Mouse (Mus musculus): Measurements from ENCODE around the gene Fbl. TPM values are rescaled to one million over a fixed set of nuclear protein-coding genes. Genes with fewer than 3 reads are reported as not detected.
A peak's percentile ranks its signal among the peaks of the same experiment; 100 is the strongest.
"Not testable (repeated sequence)": the region's sequence is repeated elsewhere in the genome, so short reads cannot be mapped to it uniquely, and the experiment has no call there.

Fbl gene
- total RNA-seq (2021): 10 to 100 TPM; 69.4 to 74.5 TPM

GRCm38 (mm10) chr7:28169489-28170422, at the start of gene Fbl:
Gene Fbl, plus strand, starts transcription at chr7:28169710.
- DNase-seq (ENCODE audit: extremely low spot score in 1 of 2, low spot score in 2 of 2): peak; percentile 89 to 95
- intact Hi-C loops (cut with DNase I): no loop called here

GRCm38 (mm10) chr7:28129166-28129565, 40.3 kb upstream of the Fbl start, which contains the start of gene 9530053A07Rik:
Gene 9530053A07Rik, plus strand, starts transcription at chr7:28129466.
- intact Hi-C loops (cut with DNase I): no loop called here
- DNase-seq (ENCODE audit: extremely low spot score in 1 of 2, low spot score in 2 of 2): no peak

DNA sequence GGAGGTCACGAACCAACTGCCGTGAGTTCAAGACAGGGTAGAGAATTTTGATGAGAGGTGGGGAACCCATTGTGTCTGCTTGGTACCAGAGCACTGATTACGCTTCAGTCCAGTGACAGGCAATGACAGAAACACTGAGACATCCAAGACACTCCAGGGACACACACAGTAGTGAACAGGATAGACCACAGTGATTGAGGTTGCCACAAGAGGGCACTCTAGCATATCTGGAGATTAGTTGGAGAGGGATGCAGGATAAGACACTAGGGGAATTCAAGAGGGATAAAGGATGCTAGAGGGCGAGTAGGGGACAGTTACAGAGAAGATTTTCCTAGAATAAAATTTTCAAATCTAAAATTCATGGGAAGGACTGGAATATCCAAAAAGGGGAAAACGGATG, 31.9 kb upstream of the Fbl start:
- intact Hi-C loops (cut with DNase I): no loop called here
- peak; percentile 7 to 47 for DNase-seq (ENCODE audit: extremely low spot score in 1 of 2, low spot score in 2 of 2)

DNA sequence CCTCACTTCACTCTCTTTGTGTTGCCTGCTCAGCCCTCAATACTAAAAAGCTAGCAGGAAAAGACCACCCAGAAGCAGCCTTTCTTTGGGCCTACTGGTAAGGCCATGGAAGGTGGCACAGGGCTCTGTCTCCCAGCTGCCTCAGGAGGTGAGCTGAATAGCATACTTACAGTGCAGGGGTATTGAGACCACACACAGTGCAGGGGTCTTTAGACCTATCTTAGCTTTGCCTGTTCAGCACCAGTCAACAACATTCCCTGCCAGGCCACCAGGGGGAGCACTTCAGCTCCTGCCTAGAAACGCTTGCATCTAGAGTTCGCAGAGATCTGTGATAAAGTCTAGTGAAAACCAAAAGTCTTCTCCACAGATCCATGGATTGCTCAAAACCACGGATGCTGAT, 21.2 kb upstream of the Fbl start:
- intact Hi-C loops (cut with DNase I): loop anchor here (5.0 kb wide), 2 partner anchors 96 to 149 kb away; partner anchors contain the start of gene Psmc4
- DNase-seq (ENCODE audit: extremely low spot score in 1 of 2, low spot score in 2 of 2): peak in 1 of 2 experiments; percentile 68

- intact Hi-C loops (cut with DNase I): loop anchor here (5.0 kb wide), 2 partner anchors 98 to 147 kb away; partner anchors contain the start of gene Psmc4
- no peak for DNase-seq (ENCODE audit: extremely low spot score in 1 of 2, low spot score in 2 of 2)
Measured at GRCm38 (mm10) chr7:28149841-28150240, 19.7 kb upstream of the Fbl start.

- peak in 1 of 2 experiments; percentile 69 for DNase-seq (ENCODE audit: extremely low spot score in 1 of 2, low spot score in 2 of 2)
- intact Hi-C loops (cut with DNase I): no loop called here
Measured at GRCm38 (mm10) chr7:28151584-28152221, 17.8 kb upstream of the Fbl start.

DNA sequence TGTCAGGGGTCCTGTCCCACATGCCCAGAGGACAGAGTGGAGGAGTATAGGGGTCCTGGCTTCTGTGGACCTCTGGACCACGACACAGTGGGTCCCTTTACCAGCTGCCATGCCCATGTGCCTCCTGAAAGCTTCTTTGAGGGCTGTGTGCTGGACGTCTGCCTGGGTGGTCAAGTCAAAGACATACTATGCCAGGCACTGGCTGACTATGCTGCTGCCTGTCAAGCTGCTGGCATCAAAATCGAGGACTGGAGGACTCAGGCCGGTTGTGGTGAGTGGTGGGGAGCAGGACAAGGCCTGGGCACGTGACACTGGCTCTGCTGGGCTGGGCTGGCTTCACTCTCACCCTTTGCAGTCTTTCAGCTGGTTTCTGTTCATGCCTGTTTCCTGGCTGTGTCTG, 15.9 kb upstream of the Fbl start:
- intact Hi-C loops (cut with DNase I); DNase-seq (ENCODE audit: extremely low spot score in 1 of 2, low spot score in 2 of 2): not testable (repeated sequence)

GRCm38 (mm10) chr7:28159292-28159691, 10.2 kb upstream of the Fbl start:
- intact Hi-C loops (cut with DNase I): no loop called here
- no peak for DNase-seq (ENCODE audit: extremely low spot score in 1 of 2, low spot score in 2 of 2)

GRCm38 (mm10) chr7:28159893-28160292, 9.6 kb upstream of the Fbl start:
- intact Hi-C loops (cut with DNase I): no loop called here
- no peak for DNase-seq (ENCODE audit: extremely low spot score in 1 of 2, low spot score in 2 of 2)

- intact Hi-C loops (cut with DNase I): no loop called here
- no peak for DNase-seq (ENCODE audit: extremely low spot score in 1 of 2, low spot score in 2 of 2)
Measured at GRCm38 (mm10) chr7:28161163-28161749, 8.3 kb upstream of the Fbl start.

DNA sequence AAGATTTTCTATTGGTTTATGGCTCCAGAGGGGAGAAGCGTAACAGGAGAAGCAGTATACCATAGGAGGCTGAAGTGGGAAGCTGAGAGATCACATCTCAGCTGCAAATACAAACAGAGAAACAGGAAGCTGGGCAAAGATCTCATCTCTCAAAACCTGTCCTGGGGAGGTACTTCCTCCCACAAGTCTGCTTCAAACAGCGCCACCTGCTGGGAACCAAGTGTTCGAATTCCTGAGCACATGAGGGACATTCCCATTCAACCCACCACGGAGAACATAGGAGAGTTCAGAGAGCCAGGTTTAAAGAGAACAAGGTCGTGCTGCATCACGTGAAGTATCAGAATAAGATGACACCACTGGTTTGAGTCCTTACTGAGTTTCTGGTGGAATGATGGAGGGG, 4.1 kb upstream of the Fbl start:
- DNase-seq (ENCODE audit: extremely low spot score in 1 of 2, low spot score in 2 of 2): peak in 1 of 2 experiments; percentile 38
- intact Hi-C loops (cut with DNase I): no loop called here

GRCm38 (mm10) chr7:28168320-28169115, 992 bp upstream of the Fbl start:
- peak; percentile 63 to 82 for DNase-seq (ENCODE audit: extremely low spot score in 1 of 2, low spot score in 2 of 2)
- intact Hi-C loops (cut with DNase I): loop anchor here (1.0 kb wide), 1 partner anchor 118 kb away; the partner anchor contains the start of gene Psmc4

DNA sequence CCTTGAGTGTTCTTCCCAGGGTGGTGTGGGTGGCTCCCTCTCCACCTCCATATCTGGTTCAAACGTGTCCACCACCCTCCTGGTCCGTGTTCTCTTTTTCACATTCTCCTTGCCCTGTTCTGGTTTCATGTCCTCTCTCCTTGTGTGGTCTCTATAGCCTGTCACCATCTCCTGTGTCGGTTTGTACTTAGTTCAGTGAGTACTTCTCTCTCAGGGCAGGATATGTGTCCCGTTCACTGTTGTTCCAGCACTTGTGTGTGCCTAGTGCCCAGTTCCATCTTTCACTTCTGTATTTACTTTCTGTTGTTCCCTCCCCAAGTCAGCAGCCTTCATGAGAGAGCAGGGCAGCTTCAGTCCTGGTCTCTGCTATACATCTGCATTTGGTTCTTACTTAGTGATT, 5.8 kb downstream of the Fbl start:
- intact Hi-C loops (cut with DNase I): no loop called here

DNA sequence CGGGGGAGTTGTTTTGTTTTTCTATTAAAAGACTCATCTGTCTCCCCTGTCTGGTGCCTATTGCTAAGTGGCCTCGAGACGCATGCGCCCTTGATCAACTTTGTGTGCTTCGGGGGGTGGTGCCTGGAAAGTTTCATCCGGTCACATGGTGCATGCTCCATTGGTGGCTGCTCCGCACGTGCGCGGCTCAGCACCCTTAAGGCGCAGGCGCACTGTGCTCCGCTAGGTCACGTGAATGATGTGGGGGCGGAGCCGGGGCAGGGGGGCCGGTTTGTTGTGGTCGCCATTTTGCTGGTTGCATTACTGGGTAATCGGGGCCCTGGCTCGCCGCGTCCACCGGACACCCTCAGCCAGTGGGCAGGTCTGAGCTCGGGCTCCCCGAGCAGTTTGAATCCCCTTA, 9.7 kb downstream of the Fbl start, which contains the start of gene Dyrk1b:
Gene Dyrk1b, plus strand, starts transcription at position 242 of the 400 bp plus-strand sequence.
- DNase-seq (ENCODE audit: extremely low spot score in 1 of 2, low spot score in 2 of 2): peak; percentile 99
- intact Hi-C loops (cut with DNase I): no loop called here

More for the DNA sequence above, 5.8 kb downstream of the Fbl start:
- DNase-seq (ENCODE audit: extremely low spot score in 1 of 2, low spot score in 2 of 2): no peak

DNA sequence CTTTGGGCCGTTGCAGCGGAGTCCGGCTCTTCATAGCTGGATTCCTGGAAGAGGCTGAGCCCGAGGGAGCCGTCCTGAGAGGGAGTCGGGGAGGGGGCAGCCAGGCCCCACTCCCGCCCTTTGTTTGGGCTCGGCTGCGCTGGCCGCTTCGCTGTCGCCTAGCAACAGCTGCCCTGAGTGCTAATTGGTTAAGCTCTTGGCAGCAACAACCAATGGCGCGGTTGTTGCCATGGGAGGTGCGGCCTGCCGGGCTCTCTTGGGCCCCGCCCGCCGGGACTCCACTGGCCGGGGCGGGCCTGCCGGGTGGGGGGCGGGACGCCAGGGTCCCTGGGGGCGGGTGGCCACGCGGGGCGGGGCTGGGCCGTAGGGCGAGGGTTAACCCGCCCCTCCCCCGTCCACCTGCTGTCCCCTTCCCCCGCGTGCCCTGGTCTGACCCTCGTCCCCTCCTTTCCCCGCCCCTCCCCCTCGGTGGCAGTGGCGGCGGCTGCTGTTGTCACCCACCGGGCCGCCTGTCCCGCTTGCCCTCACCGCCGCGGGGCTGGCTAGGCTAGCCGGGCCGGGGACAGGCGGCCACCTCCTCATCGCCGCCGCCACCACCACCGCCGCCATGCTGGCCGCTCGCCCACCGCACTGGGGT, 10.3 kb downstream of the Fbl start:
- DNase-seq (ENCODE audit: extremely low spot score in 1 of 2, low spot score in 2 of 2): peak; percentile 95 to 97
- intact Hi-C loops (cut with DNase I): no loop called here

DNA sequence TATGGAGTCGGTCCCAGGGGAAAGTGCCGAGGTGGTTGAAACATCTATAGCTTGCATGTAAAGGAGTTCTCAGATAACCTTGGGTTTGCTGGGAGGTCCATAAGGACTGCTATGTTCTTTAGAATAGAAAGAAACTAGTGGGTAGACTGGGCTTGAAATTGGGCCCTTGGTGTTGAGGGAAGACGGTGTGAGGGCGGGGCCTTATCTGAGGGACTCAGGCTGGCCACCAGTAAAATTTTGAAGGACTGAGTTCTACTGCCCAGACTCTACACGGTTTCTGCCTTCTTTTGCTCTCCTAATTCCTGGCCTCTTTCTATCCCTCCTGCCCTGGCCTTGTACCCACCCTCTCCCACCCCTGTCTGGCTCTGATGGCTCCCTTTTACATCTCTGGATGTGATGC, 11.4 kb downstream of the Fbl start:
- DNase-seq (ENCODE audit: extremely low spot score in 1 of 2, low spot score in 2 of 2): no peak
- intact Hi-C loops (cut with DNase I): no loop called here

DNA sequence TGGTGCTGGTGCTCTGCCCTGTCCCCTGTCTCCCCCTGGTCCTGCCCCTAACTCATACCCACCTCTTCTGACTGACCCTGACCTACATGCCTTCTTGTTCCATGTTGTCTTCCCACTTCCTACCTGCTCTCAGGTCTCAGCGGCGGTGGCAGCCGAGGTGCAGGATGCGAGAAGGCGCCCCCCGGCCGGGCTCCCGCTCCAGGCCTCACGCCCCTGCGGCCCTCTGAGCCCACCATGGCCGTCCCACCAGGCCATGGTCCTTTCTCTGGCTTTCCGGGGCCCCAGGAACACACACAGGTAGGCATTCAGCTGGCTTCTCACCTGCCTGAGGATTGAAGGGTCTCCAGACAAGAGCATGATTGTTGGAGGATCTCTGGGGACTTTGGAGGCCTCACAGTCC, 11.9 kb downstream of the Fbl start:
- intact Hi-C loops (cut with DNase I): no loop called here
- peak in 1 of 2 experiments; percentile 56 for DNase-seq (ENCODE audit: extremely low spot score in 1 of 2, low spot score in 2 of 2)

- peak in 1 of 2 experiments; percentile 54 for DNase-seq (ENCODE audit: extremely low spot score in 1 of 2, low spot score in 2 of 2)
- intact Hi-C loops (cut with DNase I): no loop called here
Measured at GRCm38 (mm10) chr7:28182320-28182719, 12.8 kb downstream of the Fbl start.
